Mouse (Mus musculus) 3T3-L1 (cell line): ENCODE results near the gene Cd1d1.
"Not testable (repeated sequence)": the region's sequence is repeated elsewhere in the genome, so short reads cannot be mapped to it uniquely, and the experiment has no call there.

Experiments used
- DNase-seq: peaks from one replicate; pipeline ENCODE4 v3.0.0-alpha.2; 2015; ENCODE audit warnings: low read depth, low spot score

The Cd1d1 gene

DNA sequence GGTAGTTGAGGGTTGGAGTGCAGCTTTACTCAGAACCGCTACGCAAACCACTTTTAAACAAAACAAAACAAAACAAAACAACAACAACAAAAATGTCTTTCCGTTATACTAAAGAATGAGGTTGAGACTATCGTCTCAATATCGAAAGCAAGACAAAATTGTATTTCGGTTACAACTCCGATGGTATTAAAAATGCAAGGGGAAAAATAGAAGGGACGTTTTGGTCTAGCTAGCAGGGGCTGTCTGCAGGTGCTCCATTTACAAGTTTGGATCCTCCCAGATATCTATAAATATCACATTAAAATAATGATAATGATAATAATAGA lies at the start of gene Cd1d1:
Cd1d1 (minus strand) TSS at position 27 of the 326 bp plus-strand sequence.
- DNase-seq = no peak

DNA sequence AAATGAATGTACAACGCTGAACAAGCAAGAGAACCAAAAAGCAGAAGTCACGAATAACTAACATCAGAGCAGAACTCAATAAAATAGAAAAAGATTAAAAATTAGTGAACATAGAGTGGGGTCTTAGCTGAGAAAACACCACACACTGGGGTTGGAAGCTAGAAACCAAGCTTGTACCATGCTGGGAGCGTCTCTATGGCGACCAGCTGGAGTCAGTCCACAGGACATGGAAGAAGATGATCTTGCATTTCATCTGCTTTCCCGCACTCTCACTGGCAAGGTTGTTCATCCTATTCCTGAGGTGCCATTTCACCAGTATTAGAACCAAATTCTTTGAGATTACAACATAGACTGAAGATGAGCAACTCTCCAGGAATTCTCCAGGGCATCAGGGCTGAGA lies 48.6 kb upstream of the Cd1d1 start:
- DNase-seq = no peak

DNA sequence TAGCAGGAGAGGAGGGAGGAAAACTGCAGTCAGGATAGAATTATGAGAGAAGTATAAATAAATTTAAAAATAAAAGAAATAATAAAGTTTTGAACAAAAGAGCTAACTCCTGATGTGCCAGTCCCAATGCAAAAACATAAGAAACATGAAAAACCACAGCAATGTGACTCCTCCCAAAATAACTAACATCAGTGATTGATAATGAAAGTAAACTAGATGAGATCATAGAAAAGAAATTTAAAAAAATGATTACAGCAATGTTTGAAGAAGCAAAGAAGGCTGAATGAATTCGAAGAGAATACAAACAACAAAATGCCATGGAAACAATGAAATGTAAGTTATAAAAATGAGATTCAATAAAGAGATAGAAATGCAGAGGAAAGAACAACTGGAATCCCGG lies 42.5 kb upstream of the Cd1d1 start:
- no peak for DNase-seq

DNA sequence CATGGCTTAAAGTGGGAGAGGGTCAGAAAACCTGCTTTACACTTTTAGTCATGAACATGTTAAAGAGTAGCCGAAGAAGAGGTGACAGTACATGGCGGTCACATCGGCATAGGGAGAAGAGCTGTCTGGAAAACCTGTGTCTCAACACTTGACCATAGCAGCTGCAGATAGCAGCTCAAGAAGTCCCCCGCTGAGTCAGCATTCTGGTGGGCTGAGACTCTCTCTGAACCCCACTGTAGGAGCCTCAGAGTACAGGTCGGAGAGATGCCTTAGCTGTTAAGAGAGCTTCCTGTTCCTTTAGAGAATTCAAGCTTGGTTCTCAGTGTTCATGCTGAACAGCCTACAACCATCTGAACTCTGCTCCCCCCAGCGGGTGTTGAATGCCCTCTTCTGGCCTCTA lies 39.3 kb upstream of the Cd1d1 start:
- DNase-seq = no peak

DNA sequence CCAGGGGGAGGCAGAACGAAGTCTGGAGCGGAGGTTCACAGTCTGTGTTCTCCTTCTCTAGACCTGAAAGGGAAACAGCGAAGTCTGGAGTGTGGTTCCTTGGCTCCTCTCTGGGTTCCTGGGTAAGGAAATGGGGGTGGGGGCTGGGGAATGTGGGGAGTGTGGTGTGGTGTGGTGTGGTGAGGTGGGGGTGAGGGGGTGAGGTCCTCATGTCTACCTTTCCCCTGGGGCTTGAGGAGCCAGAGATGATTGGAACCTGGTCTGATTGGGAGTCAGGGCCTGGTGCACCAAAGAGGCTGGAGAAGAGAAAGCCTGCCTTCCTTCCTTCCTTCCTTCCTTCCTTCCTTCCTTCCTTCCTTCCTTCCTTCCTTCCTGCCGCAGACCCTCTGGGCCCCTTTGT lies 34.8 kb upstream of the Cd1d1 start:
- DNase-seq = no peak

DNA sequence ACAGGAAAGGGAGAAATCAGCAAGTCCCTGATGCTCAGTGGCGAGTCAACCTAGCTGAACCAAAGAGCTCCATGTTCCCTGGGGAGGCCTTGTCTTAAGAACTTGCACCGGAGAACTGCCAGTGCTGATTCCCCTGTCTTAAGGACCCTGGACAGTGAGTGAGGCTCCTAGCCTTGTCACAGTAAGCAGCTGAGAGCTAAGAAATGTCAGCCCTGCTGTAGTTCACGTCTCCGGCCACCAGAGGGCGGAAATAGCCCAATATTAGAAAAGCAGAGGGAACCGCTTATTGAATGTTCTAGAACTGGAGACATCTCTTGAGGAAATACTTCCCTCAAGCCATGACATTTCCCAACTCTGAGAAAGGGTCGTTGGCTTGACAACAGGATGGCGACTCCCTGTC lies 34.1 kb upstream of the Cd1d1 start:
- DNase-seq = peak; percentile 93

DNA sequence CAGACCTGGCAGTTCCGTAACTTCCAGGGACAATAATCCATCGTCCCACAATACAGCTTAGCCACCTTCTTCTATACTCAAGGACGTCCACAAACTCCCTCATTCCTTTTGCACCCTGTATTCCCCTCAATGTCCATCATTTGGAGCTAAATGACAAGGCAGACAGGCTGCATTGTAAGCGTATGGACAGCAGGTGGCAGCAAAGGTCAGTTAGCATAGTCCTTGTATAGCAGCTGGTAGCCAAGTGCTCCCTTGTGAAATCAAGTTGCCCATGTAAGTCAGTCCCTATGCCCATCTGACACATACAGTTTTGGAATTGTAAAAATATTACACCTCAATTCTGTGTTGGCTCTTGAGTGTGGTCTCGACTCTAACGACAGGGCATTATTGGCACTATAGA lies 31.6 kb upstream of the Cd1d1 start:
- peak; percentile 89 for DNase-seq

DNA sequence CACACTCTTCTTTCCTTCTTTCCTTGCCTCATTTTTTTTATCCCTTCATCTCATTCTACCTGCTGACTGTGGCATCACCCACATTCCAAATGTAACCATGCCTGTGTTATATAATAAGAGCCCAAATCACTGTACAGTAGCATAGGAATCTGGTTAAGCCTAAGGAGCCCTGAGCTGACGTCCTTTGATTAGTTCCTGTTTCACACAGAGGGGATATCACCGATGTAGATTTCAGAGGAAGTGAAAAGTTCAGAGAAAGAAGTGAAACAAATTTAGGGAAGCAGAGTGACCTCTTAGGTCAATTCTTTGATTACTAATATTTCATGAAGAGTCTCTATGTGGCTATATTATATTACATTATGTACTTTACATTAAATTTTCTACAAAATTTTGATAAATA lies 18.5 kb upstream of the Cd1d1 start:
- DNase-seq = no peak

DNA sequence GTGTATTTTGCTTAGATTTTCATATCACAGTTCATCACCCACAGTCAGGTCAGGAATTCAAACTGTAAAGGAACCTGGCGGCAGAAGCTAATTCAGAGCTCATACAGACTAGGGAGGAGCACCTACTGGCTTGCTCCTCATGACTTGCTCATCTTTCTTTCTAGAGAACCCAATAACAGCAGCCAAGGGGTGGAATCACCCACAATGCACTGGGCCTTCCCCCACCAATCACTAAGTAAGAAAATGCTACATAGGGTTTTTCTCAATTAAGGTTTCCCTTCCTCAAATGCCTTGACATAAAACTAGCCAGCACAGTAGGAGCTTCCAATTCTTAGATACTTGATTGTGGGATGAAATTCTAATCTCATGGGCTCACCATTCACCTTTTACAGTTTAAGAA lies 17.8 kb upstream of the Cd1d1 start:
- no peak for DNase-seq

DNA sequence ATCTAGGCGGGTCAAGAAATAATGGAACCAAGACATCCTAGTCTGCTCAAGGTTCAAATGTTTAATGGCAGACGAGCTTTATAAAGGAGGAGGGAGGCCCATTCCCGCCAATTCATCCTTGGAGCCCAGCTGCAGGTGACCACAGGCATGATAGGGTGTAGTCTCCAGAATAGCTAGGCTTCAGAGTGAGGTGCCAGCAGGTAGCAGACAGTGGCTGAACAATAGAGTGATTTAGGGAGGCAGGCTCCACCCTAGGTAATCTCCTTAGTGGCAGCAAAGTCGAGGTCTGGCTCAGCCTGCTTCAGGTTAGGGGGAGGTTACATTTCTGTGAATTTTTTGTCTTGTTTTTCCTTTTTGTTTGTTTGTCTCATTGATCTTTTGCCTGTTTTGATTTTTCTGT lies 16.7 kb upstream of the Cd1d1 start:
- no peak for DNase-seq

DNA sequence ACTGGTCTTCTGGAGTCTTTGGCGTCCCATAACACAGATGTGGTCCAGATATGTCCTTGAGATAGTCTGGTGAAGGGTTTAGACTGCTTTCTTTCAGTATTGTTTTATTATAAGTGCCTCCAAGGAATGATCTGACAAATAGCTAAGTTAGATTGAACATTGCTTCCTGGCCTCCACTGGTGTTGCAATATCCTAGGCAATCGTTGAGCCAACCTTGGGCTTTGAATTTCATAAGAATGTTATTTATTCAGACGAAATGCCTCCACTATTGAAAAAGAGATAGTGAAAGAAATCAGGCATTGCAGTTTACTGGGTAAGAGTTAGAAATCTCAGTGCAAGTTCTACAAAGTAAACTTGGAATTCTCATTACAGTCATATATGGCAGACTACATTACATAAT lies 13.2 kb upstream of the Cd1d1 start:
- DNase-seq = not testable (repeated sequence)

DNA sequence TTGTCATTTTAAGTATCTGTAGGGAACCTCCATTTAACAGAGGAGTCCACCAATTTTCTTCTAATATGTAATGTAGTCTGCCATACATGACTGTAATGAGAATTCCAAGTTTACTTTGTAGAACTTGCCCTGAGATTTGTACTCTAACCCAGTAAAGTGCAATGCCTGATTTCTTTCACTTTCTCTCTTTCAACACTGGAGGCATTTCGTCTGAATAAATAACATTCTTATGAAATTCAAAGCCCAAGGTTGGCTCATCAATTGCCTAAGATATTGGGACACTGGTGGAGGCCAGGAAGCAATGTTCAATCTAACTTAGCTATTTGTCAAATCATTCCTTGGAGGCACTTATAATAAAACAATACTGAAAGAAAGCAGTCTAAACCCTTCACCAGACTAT lies 9.0 kb upstream of the Cd1d1 start:
- DNase-seq = not testable (repeated sequence)

DNA sequence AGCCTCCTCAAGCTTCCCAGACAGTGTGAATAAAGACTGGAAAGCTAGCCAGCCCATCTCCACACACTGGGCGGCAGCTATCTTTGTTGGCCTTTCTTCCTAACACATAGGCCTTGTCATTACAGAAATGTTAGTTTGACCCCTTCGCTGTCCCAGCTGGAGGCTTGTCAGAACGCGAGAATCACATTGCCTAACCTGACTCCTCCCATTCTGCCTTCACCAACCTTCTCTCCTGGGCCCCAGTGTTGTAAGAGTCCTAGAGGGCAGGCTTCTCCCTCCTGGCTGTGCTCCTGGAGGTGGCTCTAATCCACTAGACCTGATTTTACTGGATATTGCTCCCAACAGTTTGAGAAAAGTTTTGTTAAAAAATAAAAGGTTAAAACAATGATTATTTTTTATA lies 1.4 kb upstream of the Cd1d1 start:
- peak; percentile 6 for DNase-seq

DNA sequence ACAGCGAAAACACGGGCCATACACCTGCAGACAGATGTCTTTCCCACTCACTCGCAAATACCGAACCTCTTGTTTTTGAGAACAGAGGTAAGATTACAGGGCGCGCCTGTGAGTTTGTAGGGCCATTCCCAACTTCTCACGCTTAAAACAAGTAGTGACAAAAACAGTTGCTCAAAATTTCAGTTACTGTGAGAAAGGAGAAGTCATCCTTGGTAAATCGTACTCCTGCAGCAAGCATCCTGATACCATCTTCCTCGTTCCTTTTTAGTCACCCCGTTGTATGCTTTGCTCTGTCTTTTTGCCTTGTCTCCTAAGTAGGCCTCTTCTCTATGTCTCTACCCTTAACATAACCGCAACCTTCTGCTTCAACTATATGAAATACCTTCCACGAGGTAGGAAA lies 810 bp upstream of the Cd1d1 start:
- no peak for DNase-seq

DNA sequence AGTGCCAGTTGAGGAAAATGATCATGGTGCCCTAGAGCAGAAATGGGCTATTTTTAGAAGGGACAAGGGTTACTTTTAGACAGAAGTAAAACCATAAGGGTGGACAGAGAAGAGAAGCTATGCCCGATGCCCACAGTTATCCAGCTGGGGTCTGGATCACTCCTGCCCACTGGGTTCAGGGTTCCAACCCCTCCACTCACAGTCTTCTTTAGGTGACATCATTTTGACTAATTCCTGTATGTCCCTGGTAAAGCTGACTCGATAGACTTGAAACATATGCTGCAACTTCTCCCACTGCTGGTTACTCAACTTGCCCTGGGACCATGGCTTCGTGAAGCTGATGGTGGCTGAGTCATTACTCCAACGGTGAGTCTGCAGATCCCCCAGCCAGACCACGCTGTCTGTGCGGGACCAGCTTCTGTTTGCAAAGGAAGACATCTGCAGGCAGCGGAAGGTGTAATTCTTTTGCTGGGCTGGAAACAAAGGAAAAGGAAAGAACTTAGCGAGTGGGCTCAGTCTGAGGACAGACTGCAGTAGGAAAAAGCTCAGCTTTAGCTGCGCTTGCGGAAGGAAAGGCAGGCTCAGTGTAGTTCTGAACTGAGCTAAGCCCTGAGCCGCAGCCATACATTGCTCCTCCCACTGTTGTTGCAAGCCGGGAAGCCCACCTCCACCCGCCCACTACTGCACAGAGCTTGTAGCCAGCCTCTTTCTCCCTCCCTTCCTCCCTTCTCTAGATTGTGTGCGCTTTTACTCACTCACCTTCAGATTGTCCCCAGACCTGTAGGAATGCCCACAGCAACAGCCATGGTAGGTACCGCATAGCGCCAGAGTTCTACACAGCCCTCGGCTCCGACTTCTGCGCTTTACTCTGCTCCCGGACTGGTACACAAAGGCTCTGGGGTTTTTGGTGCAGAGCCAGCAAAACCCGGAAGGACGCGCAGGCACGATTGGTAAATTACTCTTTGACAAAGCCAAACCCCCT lies 517 bp downstream of the Cd1d1 start:
- peak; percentile 80 for DNase-seq

DNA sequence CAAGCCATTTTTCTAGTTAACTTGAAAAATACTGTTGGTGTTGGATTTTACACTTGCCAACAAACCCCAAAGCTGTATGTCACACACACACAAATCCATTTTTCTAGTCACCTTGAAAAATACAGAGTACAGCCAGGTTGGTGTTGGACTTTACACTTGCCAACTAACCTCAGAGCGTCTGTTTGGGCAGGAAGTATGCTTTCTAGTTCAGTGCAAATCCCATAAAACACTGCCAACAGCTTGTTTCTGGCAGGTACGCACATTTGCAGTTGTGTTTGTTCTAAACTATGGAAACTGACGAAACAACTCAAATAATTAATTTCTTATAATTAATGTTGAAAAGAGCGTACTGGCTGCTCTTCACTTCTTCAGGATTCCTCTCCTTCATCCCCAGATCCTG lies 3.1 kb downstream of the Cd1d1 start:
- no peak for DNase-seq

DNA sequence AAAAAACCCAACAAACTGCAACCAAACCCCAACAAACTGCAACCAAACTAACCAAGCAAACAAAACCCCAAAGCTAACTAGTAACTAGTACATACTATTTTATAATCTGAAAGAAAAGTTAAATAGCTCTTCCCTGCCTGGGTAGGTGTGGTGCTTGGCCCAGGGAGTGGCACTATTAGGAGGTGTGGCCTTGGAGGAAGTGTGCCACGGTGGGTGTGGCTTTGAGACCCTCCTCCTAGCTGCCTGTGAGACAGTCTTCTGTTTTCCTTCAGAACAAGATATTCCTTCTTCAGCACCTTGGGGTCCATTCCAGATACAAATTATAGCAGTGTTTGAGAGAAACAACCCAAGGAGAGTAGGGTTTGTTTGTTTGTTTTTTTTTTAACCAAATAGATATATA lies 3.9 kb downstream of the Cd1d1 start:
- DNase-seq = no peak

DNA sequence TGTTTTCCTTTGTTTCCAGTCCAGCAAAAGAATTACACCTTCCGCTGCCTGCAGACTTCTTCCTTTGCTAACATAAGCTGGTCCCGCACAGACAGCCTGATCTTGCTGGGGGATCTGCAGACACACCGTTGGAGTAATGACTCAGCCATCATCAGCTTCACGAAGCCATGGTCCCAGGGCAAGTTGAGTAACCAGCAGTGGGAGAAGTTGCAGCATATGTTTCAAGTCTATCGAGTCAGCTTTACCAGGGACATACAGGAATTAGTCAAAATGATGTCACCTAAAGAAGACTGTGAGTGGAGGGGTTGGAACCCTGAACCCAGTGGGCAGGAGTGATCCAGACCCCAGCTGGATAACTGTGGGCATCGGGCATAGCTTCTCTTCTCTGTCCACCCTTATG lies 12.3 kb downstream of the Cd1d1 start:
- peak; percentile 28 for DNase-seq

DNA sequence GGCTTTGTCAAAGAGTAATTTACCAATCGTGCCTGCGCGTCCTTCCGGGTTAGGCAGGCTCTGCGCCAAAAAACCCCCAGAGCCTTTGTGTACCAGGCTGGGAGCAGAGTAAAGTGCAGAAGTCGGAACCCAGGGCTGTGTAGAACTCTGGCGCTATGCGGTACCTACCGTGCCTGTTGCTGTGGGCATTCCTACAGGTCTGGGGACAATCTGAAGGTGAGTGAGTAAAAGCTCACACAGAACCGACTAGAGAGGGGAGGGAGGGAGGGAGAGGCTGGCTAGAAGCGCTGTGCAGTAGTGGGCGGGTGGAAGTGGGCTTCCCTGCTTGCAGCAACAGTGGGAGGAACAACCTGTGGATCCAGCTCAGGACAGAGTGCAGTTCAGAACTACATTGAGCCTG lies 12.8 kb downstream of the Cd1d1 start:
- no peak for DNase-seq

DNA sequence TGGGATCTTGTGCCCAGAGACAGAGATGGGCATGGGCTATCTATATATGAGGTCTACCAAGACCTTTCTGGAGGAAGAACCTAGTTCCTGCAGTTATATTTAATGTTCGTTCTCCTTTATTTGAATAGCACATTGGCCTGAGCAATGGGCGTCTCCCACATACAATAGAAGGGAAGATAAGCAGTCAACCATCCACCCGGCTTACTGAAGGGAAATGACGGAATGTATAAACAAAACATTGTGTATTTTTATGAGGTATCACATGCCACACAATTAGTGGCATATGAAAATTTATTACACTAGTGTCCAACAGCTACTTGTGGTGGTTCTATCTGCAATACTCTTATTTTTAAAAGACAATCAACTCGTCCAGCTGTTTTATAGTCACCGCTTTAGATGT lies 15.9 kb downstream of the Cd1d1 start:
- no peak for DNase-seq

DNA sequence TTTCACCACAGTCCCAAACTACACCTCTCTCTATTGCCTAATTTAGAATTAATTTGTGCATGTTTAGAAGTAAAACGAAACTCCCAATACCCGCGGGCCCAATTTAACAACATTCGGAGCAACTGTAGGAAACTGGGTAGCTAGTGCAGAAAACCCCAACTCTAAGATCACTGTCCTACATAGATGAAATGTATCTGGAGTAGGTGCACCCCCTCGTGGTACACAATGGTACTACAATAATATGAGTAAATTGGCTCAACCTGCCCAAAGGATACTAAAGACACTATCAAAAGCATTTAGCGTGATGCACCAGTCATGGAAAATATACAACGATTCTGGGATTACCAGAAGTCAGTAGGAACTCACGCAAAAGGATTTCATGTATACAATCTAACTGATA lies 22.7 kb downstream of the Cd1d1 start:
- peak; percentile 93 for DNase-seq

DNA sequence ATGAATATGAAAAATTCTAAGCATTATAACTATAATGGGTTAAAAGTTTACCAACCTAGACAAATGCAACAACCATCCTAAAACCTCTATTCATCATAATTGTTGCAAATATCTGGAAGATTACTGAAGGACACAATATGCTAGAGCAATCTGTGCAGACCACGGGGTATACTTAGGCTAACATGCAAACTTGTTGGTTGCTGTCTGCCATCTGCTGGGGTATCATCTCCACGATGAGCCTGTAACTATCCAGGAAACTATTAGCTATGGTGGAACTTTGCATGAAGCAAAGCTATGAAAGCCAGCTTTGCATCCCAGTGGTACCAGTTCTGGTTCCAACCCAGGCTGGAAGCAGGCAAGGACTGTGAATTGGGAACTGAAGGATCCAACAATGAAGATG lies 24.1 kb downstream of the Cd1d1 start:
- peak; percentile 41 for DNase-seq

DNA sequence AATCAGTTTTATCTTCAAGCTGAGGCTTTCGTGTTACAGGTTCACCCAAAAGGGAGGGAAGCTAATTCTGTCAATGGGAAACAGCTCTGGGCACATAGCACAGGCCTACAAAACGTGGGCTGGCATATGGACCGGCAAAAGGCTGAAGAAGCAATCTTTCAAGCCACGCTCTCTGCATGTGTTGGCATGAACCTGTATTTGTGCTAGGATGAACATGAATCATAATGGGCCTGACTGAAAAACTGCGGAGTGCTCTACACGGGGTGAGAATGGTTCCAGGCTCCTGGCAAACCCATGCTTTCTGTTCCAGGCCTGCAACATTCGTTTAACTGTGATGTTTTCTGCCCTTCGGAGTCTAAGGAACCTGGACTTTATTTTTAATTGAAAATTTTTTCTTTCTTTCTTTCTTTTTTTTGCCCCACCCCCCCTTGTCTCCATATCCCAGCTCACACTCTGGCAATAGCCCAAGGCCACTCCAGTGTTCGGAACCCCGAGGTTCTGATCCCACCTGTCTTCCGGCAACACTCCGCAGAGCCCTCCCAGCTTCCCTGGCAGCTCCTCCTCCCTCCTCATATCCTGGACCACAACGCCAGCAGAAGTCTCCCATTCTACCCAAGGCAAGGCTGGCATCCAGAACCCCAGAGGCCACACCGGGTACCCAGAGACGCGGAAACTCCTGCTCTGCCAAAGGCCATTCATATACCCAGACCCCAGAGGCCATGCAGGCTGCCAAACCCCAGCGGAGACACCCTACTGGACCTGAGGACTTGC lies 36.4 kb downstream of the Cd1d1 start:
- DNase-seq = no peak
